Mouse (Mus musculus) MEL (cell line): ENCODE measurements around the gene Cyp2c23. TPM values are rescaled to one million over a fixed set of nuclear protein-coding genes. Genes with fewer than 3 reads are reported as not detected.

Source experiments
- DNase-seq: peaks from one replicate; pipeline ENCODE4 v3.0.0; 2011; ENCODE audit warnings: low read depth, low spot score
- H3K27ac ChIP-seq: 2 replicates; pipeline ENCODE4 v1.5.1; 2012; ENCODE audit warnings: low read depth, mild to moderate bottlenecking, control low read depth, low read length, moderate library complexity; ENCODE audit not compliant: control insufficient read depth
- H3K27me3 ChIP-seq, 2 experiments: fragments of 150-350 bp in 1 of 2; sonication (generic) in 1 of 2; 2 replicates each; pipeline ENCODE4 v1.6.1; 2012; ENCODE audit warnings: low read length in 2 of 2, mild to moderate bottlenecking in 2 of 2, improper control_type of control experiment in 1 of 2, moderate library complexity in 1 of 2; ENCODE audit not compliant: insufficient read depth in 2 of 2, control insufficient read depth in 1 of 2
- H3K36me3 ChIP-seq, 2 experiments: 2 replicates each; pipeline ENCODE4 v1.6.1; 2012 to 2014; ENCODE audit warnings: low read length in 2 of 2, improper control_type of control experiment in 1 of 2, inconsistent platforms in 1 of 2, mild to moderate bottlenecking in 1 of 2; ENCODE audit not compliant: insufficient read depth in 2 of 2, control insufficient read depth in 1 of 2
- H3K4me1 ChIP-seq, 2 experiments: fragments of 150-350 bp in 1 of 2; sonication (generic) in 1 of 2; 2 replicates each; pipeline ENCODE4 v1.6.1; 2012; ENCODE audit warnings: low read length in 2 of 2, improper control_type of control experiment in 1 of 2, mild to moderate bottlenecking in 1 of 2; ENCODE audit not compliant: insufficient read depth in 2 of 2, control insufficient read depth in 1 of 2
- H3K4me3 ChIP-seq, 2 experiments: fragments of 150-350 bp in 1 of 2; sonication (generic) in 1 of 2; 2 replicates each; pipeline ENCODE4 v1.5.1; 2012; ENCODE audit warnings: low read depth in 2 of 2, low read length in 2 of 2, mild to moderate bottlenecking in 2 of 2, moderate library complexity in 2 of 2, control low read depth in 1 of 2, improper control_type of control experiment in 1 of 2; ENCODE audit not compliant: control insufficient read depth in 1 of 2, insufficient read depth in 1 of 2
- H3K79me2 ChIP-seq: 2 replicates; pipeline ENCODE4 v1.6.1; 2012; ENCODE audit warnings: mild to moderate bottlenecking, low read length, moderate library complexity; ENCODE audit not compliant: control insufficient read depth, poor library complexity, insufficient read depth
- H3K9ac ChIP-seq: 2 replicates; pipeline ENCODE4 v1.6.1; 2012; ENCODE audit warnings: low read depth, mild to moderate bottlenecking, control low read depth, low read length, moderate library complexity; ENCODE audit not compliant: control insufficient read depth, poor library complexity, severe bottlenecking
- H3K9me3 ChIP-seq: fragments of 150-350 bp; sonication (generic); replicated peaks from 2 replicates; pipeline ENCODE4 v1.6.1; 2012; ENCODE audit warnings: mild to moderate bottlenecking, low read length, improper control_type of control experiment, moderate library complexity; ENCODE audit not compliant: insufficient read depth
- BHLHE40 ChIP-seq: IDR thresholded peaks from 2 replicates; pipeline ENCODE4 v1.6.1; 2012; ENCODE audit warnings: low read depth, mild to moderate bottlenecking, inconsistent platforms, low read length, improper control_type of control experiment, borderline replicate concordance
- EP300 ChIP-seq, 2 experiments: IDR thresholded peaks; 2 replicates each; pipeline ENCODE4 v1.6.1; 2011; ENCODE audit warnings: improper control_type of control experiment in 2 of 2, low read length in 2 of 2, low read depth in 1 of 2, mild to moderate bottlenecking in 1 of 2
- GABPA ChIP-seq: IDR thresholded peaks from 2 replicates; pipeline ENCODE4 v1.6.1; 2012; ENCODE audit warnings: low read depth, mild to moderate bottlenecking, inconsistent platforms, low read length, improper control_type of control experiment, moderate library complexity
- GATA1 ChIP-seq: IDR thresholded peaks from 2 replicates; pipeline ENCODE4 v1.6.1; 2011; ENCODE audit warnings: low read depth, low read length, improper control_type of control experiment
- HCFC1 ChIP-seq: IDR thresholded peaks from 2 replicates; pipeline ENCODE4 v1.6.1; 2012; ENCODE audit warnings: low read depth, mild to moderate bottlenecking, inconsistent platforms, low read length, improper control_type of control experiment, moderate library complexity
- MEF2A ChIP-seq: IDR thresholded peaks from 2 replicates; pipeline ENCODE4 v1.6.1; 2014; ENCODE audit warnings: low read depth, mild to moderate bottlenecking, inconsistent platforms, low read length, improper control_type of control experiment; ENCODE audit not compliant: poor library complexity, insufficient replicate concordance, severe bottlenecking; ENCODE audit errors: extremely low read depth
- MYB ChIP-seq: IDR thresholded peaks from 2 replicates; pipeline ENCODE4 v1.6.1; 2011; ENCODE audit warnings: mild to moderate bottlenecking, low read depth, low read length, improper control_type of control experiment
- NELFE ChIP-seq: IDR thresholded peaks from 2 replicates; pipeline ENCODE4 v1.6.1; 2011; ENCODE audit warnings: low read depth, low read length, improper control_type of control experiment
- NRF1 ChIP-seq: IDR thresholded peaks from 2 replicates; pipeline ENCODE4 v1.6.1; 2014; ENCODE audit warnings: low read depth, mild to moderate bottlenecking, inconsistent platforms, low read length, improper control_type of control experiment, moderate library complexity; ENCODE audit not compliant: poor library complexity, insufficient read depth, severe bottlenecking
- POLR2A ChIP-seq, 2 experiments: IDR thresholded peaks; 2 replicates each; pipeline ENCODE4 v1.6.1; 2011 to 2012; ENCODE audit warnings: low read length in 2 of 2, mild to moderate bottlenecking in 2 of 2, control low read depth in 1 of 2, improper control_type of control experiment in 1 of 2, low read depth in 1 of 2, moderate library complexity in 1 of 2; ENCODE audit not compliant: control insufficient read depth in 1 of 2, insufficient read depth in 1 of 2, poor library complexity in 1 of 2
- POLR2AphosphoS2 ChIP-seq: IDR thresholded peaks from 2 replicates; pipeline ENCODE4 v1.6.1; 2011; ENCODE audit warnings: low read length, improper control_type of control experiment
- POLR2AphosphoS5 ChIP-seq: IDR thresholded peaks from 2 replicates; pipeline ENCODE4 v1.6.1; 2012; ENCODE audit warnings: low read depth, borderline replicate concordance, mild to moderate bottlenecking, inconsistent platforms, low read length, moderate library complexity, mixed read lengths
- RAD21 ChIP-seq: IDR thresholded peaks from 2 replicates; pipeline ENCODE4 v1.6.1; 2011; ENCODE audit warnings: mild to moderate bottlenecking, low read depth, low read length, improper control_type of control experiment
- SIN3A ChIP-seq: IDR thresholded peaks from 2 replicates; pipeline ENCODE4 v1.6.1; 2012; ENCODE audit warnings: low read length, improper control_type of control experiment, inconsistent platforms
- SMC3 ChIP-seq: IDR thresholded peaks from 2 replicates; pipeline ENCODE4 v1.6.1; 2011; ENCODE audit warnings: low read depth, low read length, improper control_type of control experiment
- TBP ChIP-seq: IDR thresholded peaks from 2 replicates; pipeline ENCODE4 v1.8.0; 2011; ENCODE audit warnings: low read depth, low read length, improper control_type of control experiment
- UBTF ChIP-seq: IDR thresholded peaks from 2 replicates; pipeline ENCODE4 v1.6.1; 2012; ENCODE audit warnings: low read depth, mild to moderate bottlenecking, inconsistent platforms, low read length, improper control_type of control experiment, moderate library complexity, borderline replicate concordance; ENCODE audit not compliant: insufficient read depth
- USF1 ChIP-seq: IDR thresholded peaks from 2 replicates; pipeline ENCODE4 v1.6.1; 2014; ENCODE audit warnings: low read depth, mild to moderate bottlenecking, inconsistent platforms, low read length, improper control_type of control experiment, moderate library complexity
- USF2 ChIP-seq, 2 experiments: IDR thresholded peaks; 2 replicates each; pipeline ENCODE4 v1.6.1; 2011 to 2012; ENCODE audit warnings: improper control_type of control experiment in 2 of 2, low read length in 2 of 2, borderline replicate concordance in 1 of 2, inconsistent platforms in 1 of 2, low read depth in 1 of 2, mild to moderate bottlenecking in 1 of 2; ENCODE audit not compliant: insufficient read depth in 1 of 2
- polyA plus RNA-seq, 2 experiments: library from polyadenylated mRNA; stranded (reverse) in 1 of 2; unstranded in 1 of 2; fragments of >175 nt in 1 of 2; fragments of >200 nt in 1 of 2; gene quantifications; 2 replicates each; pipeline versions ENCODE4 v1.2.1 to v1.2.4; 2012; ENCODE audit warnings: low replicate concordance in 2 of 2, low read depth in 1 of 2; ENCODE audit not compliant: insufficient read length in 2 of 2, insufficient read depth in 1 of 2, missing spikeins in 1 of 2
- total RNA-seq: library from RNA; depleted of rRNA; stranded (reverse); fragments of 300-350 nt; gene quantifications from 2 replicates; pipeline ENCODE4 v1.2.3, GENCODE M21; 2012

The Cyp2c23 gene
- total and polyA plus RNA-seq, 3 experiments, result not detected

DNA sequence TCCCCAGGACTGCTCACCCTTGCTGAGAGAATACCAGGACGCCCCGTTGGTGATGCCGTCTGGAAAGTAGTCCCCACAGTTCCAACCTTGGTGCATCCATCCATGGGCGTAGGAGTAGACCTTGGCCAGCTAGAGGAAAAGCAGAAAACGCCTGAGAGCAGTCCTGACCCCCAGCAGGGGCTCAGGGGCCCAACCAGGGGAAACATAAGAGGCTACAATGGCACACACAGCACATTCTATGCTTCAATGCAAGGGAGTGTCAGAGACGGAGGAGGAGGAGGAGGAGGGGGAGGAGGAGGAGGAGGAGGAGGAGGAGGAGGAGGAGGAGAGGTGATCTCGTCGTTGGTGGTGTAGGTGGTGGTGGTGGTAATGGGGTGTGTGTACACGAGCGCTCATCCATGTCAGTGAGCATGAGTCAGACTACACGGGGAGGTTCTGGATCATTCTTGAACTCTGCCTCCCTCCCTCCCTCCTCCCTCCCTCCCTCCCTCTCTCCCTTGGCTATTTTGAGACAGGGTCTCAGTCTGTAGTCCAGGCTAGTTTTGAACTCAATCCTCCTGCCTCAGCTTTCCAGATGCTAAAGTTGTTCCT is 60.5 kb downstream of the Cyp2c23 start:
- no peak overlapping the region for H3K27ac ChIP-seq
- H3K36me3 ChIP-seq, result peaks cover 0 to 2% of the 10 kb centered on the region in 2 experiments; a peak in 2 of 4 replicates
- no peak overlapping the region for H3K9ac ChIP-seq
- H3K27me3 ChIP-seq, result no peaks in the 10 kb centered on the region
- peaks cover 2 to 6% of the 10 kb centered on the region in 2 experiments; a peak in 2 of 4 replicates for H3K4me1 ChIP-seq
- TF ChIP-seq EP300 (IDR thresholded peaks at IDR 0.05; ENCODE audit: low read depth in 1 of 2, low read length in 2 of 2), result no peak
- TF ChIP-seq SIN3A, result no peak
- TF ChIP-seq HCFC1, result no peak
- no peak for TF ChIP-seq UBTF
- TF ChIP-seq USF1, result no peak
- no peak for TF ChIP-seq MYB
- no peak for TF ChIP-seq GABPA
- TF ChIP-seq BHLHE40, result no peak
- TF ChIP-seq POLR2A (IDR thresholded peaks at IDR 0.05; ENCODE audit: control insufficient read depth in 1 of 2, insufficient read depth in 1 of 2, low read depth in 1 of 2, low read length in 2 of 2, poor library complexity in 1 of 2), result no peak
- TF ChIP-seq USF2 (IDR thresholded peaks at IDR 0.05; ENCODE audit: borderline replicate concordance in 1 of 2, insufficient read depth in 1 of 2, low read depth in 1 of 2, low read length in 2 of 2), result no peak
- no peak for TF ChIP-seq TBP
- TF ChIP-seq SMC3, result no peak
- TF ChIP-seq MEF2A, result no peak
- TF ChIP-seq POLR2AphosphoS2, result no peak
- TF ChIP-seq RAD21, result no peak
- TF ChIP-seq POLR2AphosphoS5, result no peak
- no peak for TF ChIP-seq NRF1
- no peak for TF ChIP-seq GATA1
- H3K79me2 ChIP-seq, result no peaks in the 10 kb centered on the region
- DNase-seq, result no peak
- H3K4me3 ChIP-seq, result no peak overlapping the region
- no peaks in the 10 kb centered on the region for H3K9me3 ChIP-seq

DNA sequence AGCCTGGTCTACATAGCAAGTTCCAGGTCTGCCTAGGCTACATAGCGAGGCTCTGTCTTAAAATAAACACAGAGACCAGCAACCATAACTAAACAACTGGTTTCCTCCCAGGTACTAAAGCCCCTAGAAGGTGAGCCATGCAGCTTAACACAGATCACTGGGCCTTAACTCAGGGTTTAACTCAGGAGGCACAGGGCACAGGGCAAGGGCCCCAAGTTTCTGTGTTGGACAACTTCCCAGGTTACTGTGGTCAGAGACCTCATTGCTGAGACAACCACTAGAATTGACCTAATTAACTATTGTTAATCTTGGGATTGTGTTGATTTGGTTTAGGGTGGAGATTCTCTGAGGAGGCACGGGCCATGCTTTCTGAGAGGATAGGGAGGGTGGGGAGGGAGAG is 62.5 kb downstream of the Cyp2c23 start:
- H3K4me3 ChIP-seq, result no peak overlapping the region
- no peak overlapping the region for H3K27ac ChIP-seq
- no peak for DNase-seq
- TF ChIP-seq HCFC1 (no peak), NELFE (no peak)
- TF ChIP-seq, all 39 proteins: peak for 0
- Histone ChIP-seq H3K4me1 (0 out of 4 replicates have a peak, but pooled peaks cover 0 to 3% of the 10 kb centered on the region in 2 experiments), H3K36me3 (no peaks in the 10 kb centered on the region), H3K9ac (no peak overlapping the region), H3K79me2 (no peaks in the 10 kb centered on the region), H3K27me3 (no peaks in the 10 kb centered on the region), H3K9me3 (no peaks in the 10 kb centered on the region)
